Comparison of ENCODE assay signal across 9 mouse cellular contexts in genomic region chr2:118487806-118488205, GRCm38 (mm10). TPM values are rescaled to one million over a fixed set of nuclear protein-coding genes. Genes with fewer than 3 reads are reported as not detected.
A peak's percentile ranks its signal among the peaks of the same experiment; 100 is the strongest.
DNase-seq lines count a peak whose midpoint lies in the region; ATAC-seq lines count a peak whose summit lies in the region.
"Had no signal": no experiment of that assay in that cellular context is flagged by ENCODE, and none has a peak within 500 bp of the region (broad histone marks: within the 10 kb centered on the region; RNA-seq: fewer than 3 reads in every experiment).

No protein-coding gene starts in this region.

- H3K4me3 ChIP-seq in midbrain, embryonic 11.5 days (ENCODE audit: low read depth, low read length): no peak overlapping the region
- H3K4me3 ChIP-seq in midbrain, embryonic 14.5 days (replicated peaks; ENCODE audit: low read depth, low read length): no peak overlapping the region
- no peak overlapping the region for H3K4me3 ChIP-seq in limb, embryonic 11.5 days (ENCODE audit: low read depth, low read length)
- H3K4me3 ChIP-seq: neural tube, embryonic 12.5 days had no signal

- no peaks in the 10 kb centered on the region for H3K36me3 ChIP-seq in midbrain, embryonic 11.5 days (ENCODE audit: control insufficient read depth, insufficient read depth, low read length)
- no peaks in the 10 kb centered on the region for H3K36me3 ChIP-seq in midbrain, embryonic 14.5 days (ENCODE audit: control insufficient read depth, insufficient read depth, low read length)
- H3K36me3 ChIP-seq in limb, embryonic 11.5 days (ENCODE audit: control insufficient read depth, insufficient read depth, low read length): no peaks in the 10 kb centered on the region
- H3K36me3 ChIP-seq: neural tube, embryonic 12.5 days had no signal

- H3K4me1 ChIP-seq in midbrain, embryonic 11.5 days (ENCODE audit: control insufficient read depth, insufficient read depth, low read length): no peaks in the 10 kb centered on the region
- no peaks in the 10 kb centered on the region for H3K4me1 ChIP-seq in midbrain, embryonic 14.5 days (ENCODE audit: control insufficient read depth, insufficient read depth, low read length)
- H3K4me1 ChIP-seq in limb, embryonic 11.5 days (ENCODE audit: control insufficient read depth, insufficient read depth, low read length): peaks cover 20% of the 10 kb centered on the region

- DNase-seq in midbrain, embryonic 11.5 days (ENCODE audit: low spot score, missing footprints): peak; percentile 81
- DNase-seq in midbrain, embryonic 14.5 days: no peak
- peak; percentile 60 for DNase-seq in T-cell, adult 2 months (ENCODE audit: low spot score)
- DNase-seq in limb, embryonic 11.5 days (ENCODE audit: low spot score): peak; percentile 49
- peak; percentile 69 for DNase-seq in thymus, postnatal 0 days (ENCODE audit: low spot score)
- no peak for DNase-seq in ovary, postnatal 10 days (ENCODE audit: low spot score)
- DNase-seq in layer of hippocampus, adult 18-20 months (ENCODE audit: low spot score in 2 of 2): no peak

- ATAC-seq in midbrain, embryonic 11.5 days (ENCODE audit: low FRiP score): no peak
- ATAC-seq in midbrain, embryonic 14.5 days (ENCODE audit: low FRiP score, low TSS enrichment): no peak
- no peak for ATAC-seq in limb, embryonic 11.5 days (ENCODE audit: insufficient number of reproducible peaks, low FRiP score, low TSS enrichment, low read depth)
- ATAC-seq in erythroid progenitor cell, adult 5-6 weeks (replicated peaks; ENCODE audit: low FRiP score, poor library complexity, severe bottlenecking): no peak

- no peak overlapping the region for H3K4me2 ChIP-seq in midbrain, embryonic 11.5 days
- no peak overlapping the region for H3K4me2 ChIP-seq in midbrain, embryonic 14.5 days (ENCODE audit: low read length)
- no peak overlapping the region for H3K4me2 ChIP-seq in limb, embryonic 11.5 days (ENCODE audit: low read depth, severe bottlenecking)
- H3K4me2 ChIP-seq: neural tube, embryonic 12.5 days had no signal

- no peaks in the 10 kb centered on the region for H3K27me3 ChIP-seq in midbrain, embryonic 11.5 days (ENCODE audit: control insufficient read depth, insufficient read depth, low read length)
- no peaks in the 10 kb centered on the region for H3K27me3 ChIP-seq in midbrain, embryonic 14.5 days (ENCODE audit: control insufficient read depth, insufficient read depth, low read length)
- H3K27me3 ChIP-seq in limb, embryonic 11.5 days (ENCODE audit: control insufficient read depth, insufficient read depth, low read length): no peaks in the 10 kb centered on the region
- H3K27me3 ChIP-seq: neural tube, embryonic 12.5 days had no signal

- 64% methylated on average over 3 of the region's 3 CpGs for WGBS in midbrain, embryonic 11.5 days
- WGBS in midbrain, embryonic 14.5 days: 68% methylated on average over 3 of the region's 3 CpGs
- WGBS in limb, embryonic 11.5 days: 73% methylated on average over 3 of the region's 3 CpGs

- H3K27ac ChIP-seq in midbrain, embryonic 11.5 days (ENCODE audit: low read depth, low read length): no peak overlapping the region
- no peak overlapping the region for H3K27ac ChIP-seq in midbrain, embryonic 14.5 days (replicated peaks; ENCODE audit: low read depth, low read length)
- no peak overlapping the region for H3K27ac ChIP-seq in limb, embryonic 11.5 days (replicated peaks; ENCODE audit: low read depth, low read length)
- H3K27ac ChIP-seq: neural tube, embryonic 12.5 days had no signal

- H3K9me3 ChIP-seq in midbrain, embryonic 11.5 days (ENCODE audit: control insufficient read depth, low read length): no peaks in the 10 kb centered on the region
- H3K9me3 ChIP-seq in midbrain, embryonic 14.5 days (ENCODE audit: control insufficient read depth, low read length): no peaks in the 10 kb centered on the region
- H3K9me3 ChIP-seq in limb, embryonic 11.5 days (ENCODE audit: control insufficient read depth, low read length): no peaks in the 10 kb centered on the region
- H3K9me3 ChIP-seq: neural tube, embryonic 12.5 days had no signal

- no peak overlapping the region for H3K9ac ChIP-seq in midbrain, embryonic 11.5 days (ENCODE audit: low read length)
- H3K9ac ChIP-seq in midbrain, embryonic 14.5 days (replicated peaks; ENCODE audit: low read length): no peak overlapping the region
- no peak overlapping the region for H3K9ac ChIP-seq in limb, embryonic 11.5 days (ENCODE audit: low read length)
- H3K9ac ChIP-seq: neural tube, embryonic 12.5 days had no signal

RNA-seq across cellular contexts. Expression of gene Srp14, which starts 8.3 kb away (rescaled TPM):
- polyA plus RNA-seq in midbrain, embryonic 11.5 days (2014; fragmentation: Nextera tagmentation; extraction: Ambion mirVana): 281 and 293 TPM in 2 replicates
- polyA plus RNA-seq in midbrain, embryonic 14.5 days (2014; fragmentation: Nextera tagmentation; extraction: Ambion mirVana): 327 and 366 TPM in 2 replicates
- 231 TPM in 2 replicates for polyA plus RNA-seq in limb, embryonic 11.5 days (2014; fragmentation: Nextera tagmentation; extraction: Ambion mirVana)
- polyA plus RNA-seq in thymus, postnatal 0 days (2015; fragmentation: Nextera tagmentation; extraction: Ambion mirVana): 372 and 403 TPM in 2 replicates
- total RNA-seq in layer of hippocampus, adult 18-20 months (2021): 100 to 1,000 TPM; 184 to 191 TPM
- 38.9 and 114 TPM in 2 replicates for total RNA-seq in erythroid progenitor cell, adult 5-6 weeks (2015; ENCODE audit: low replicate concordance)
- 50.6 and 86.5 TPM in 2 replicates for total RNA-seq in erythroid progenitor cell, adult 5-6 weeks (2017; ENCODE audit: low replicate concordance)

Comparison
In these comparisons a context has a peak if more than half of its experiments do, and no peak if none do; other contexts are left out.
1. DNase-seq: peak in midbrain, embryonic 11.5 days (single experiment), T-cell, adult 2 months (single experiment), limb, embryonic 11.5 days (single experiment) and thymus, postnatal 0 days (single experiment); none in midbrain, embryonic 14.5 days (single experiment), ovary, postnatal 10 days (single experiment) and layer of hippocampus, adult 18-20 months (0 of 2).